Mouse (Mus musculus) right cerebral cortex, adult 2 months (tissue): ENCODE data around the gene Trem3.
A peak's percentile ranks its signal among the peaks of the same experiment; 100 is the strongest.

Experiments used
- DNase-seq, 2 experiments: peaks; one replicate each; pipeline ENCODE4 v3.0.0; 2021 to 2022; ENCODE audit warnings: low spot score in 2 of 2

Trem3 gene

GRCm38 (mm10) chr17:48269833-48270232, 22.3 kb downstream of the Trem3 start:
- DNase-seq, result no peak

- no peak for DNase-seq
These were observed 24.6 kb downstream of the Trem3 start for GRCm38 (mm10) chr17:48272158-48272557.

GRCm38 (mm10) chr17:48272598-48272997, 25.0 kb downstream of the Trem3 start:
- no peak for DNase-seq

- DNase-seq, result no peak
These were observed 26.5 kb downstream of the Trem3 start for GRCm38 (mm10) chr17:48274098-48274497.

- DNase-seq, result peak; percentile 86 to 90
These were observed 27.3 kb downstream of the Trem3 start for GRCm38 (mm10) chr17:48274885-48275284.

GRCm38 (mm10) chr17:48275736-48276135, 28.2 kb downstream of the Trem3 start:
- no peak for DNase-seq

GRCm38 (mm10) chr17:48278381-48278780, 30.8 kb downstream of the Trem3 start:
- no peak for DNase-seq

- no peak for DNase-seq
These were observed 31.4 kb downstream of the Trem3 start for GRCm38 (mm10) chr17:48279002-48279401.

- DNase-seq, result no peak
These were observed 33.6 kb downstream of the Trem3 start for GRCm38 (mm10) chr17:48280943-48281738.

- no peak for DNase-seq
These were observed 34.1 kb downstream of the Trem3 start for GRCm38 (mm10) chr17:48281739-48282085.

GRCm38 (mm10) chr17:48286765-48287164, 39.2 kb downstream of the Trem3 start:
- DNase-seq, result no peak

- DNase-seq, result no peak
These were observed 39.7 kb downstream of the Trem3 start for GRCm38 (mm10) chr17:48287276-48287675.

GRCm38 (mm10) chr17:48293500-48294194, 46.1 kb downstream of the Trem3 start:
- DNase-seq, result no peak

GRCm38 (mm10) chr17:48299203-48299602, 51.6 kb downstream of the Trem3 start, which contains the start of gene Treml2:
Gene Treml2 (plus strand): TSS chr17:48299498.
- no peak for DNase-seq

- no peak for DNase-seq
These were observed 52.2 kb downstream of the Trem3 start for GRCm38 (mm10) chr17:48299756-48300155.

GRCm38 (mm10) chr17:48300199-48300598, 52.6 kb downstream of the Trem3 start:
- DNase-seq, result no peak

- no peak for DNase-seq
These were observed 53.3 kb downstream of the Trem3 start for GRCm38 (mm10) chr17:48300861-48301260.

- no peak for DNase-seq
These were observed 54.2 kb downstream of the Trem3 start for GRCm38 (mm10) chr17:48301792-48302191.
